Mouse (Mus musculus): ENCODE results near the gene Mettl22.

Gene Mettl22

GRCm38 (mm10) chr16:8470603-8471481, at the start of gene Mettl22:
TSS of gene Mettl22 (plus strand) at chr16:8470788.
- peak; percentile 65 for DNase-seq (ENCODE audit: low read depth, low spot score)

- DNase-seq (ENCODE audit: low read depth, low spot score), result no peak
These were observed 49.7 kb upstream of the Mettl22 start for GRCm38 (mm10) chr16:8420842-8421241.

GRCm38 (mm10) chr16:8423626-8424114, 46.9 kb upstream of the Mettl22 start:
- DNase-seq (ENCODE audit: low read depth, low spot score), result no peak

- no peak for DNase-seq (ENCODE audit: low read depth, low spot score)
These were observed 46.2 kb upstream of the Mettl22 start for GRCm38 (mm10) chr16:8424161-8424970.

- DNase-seq (ENCODE audit: low read depth, low spot score), result no peak
These were observed 45.6 kb upstream of the Mettl22 start, which contains the start of gene Tmem114 for GRCm38 (mm10) chr16:8424971-8425330. TSS of gene Tmem114 (minus strand) at chr16:8425136.

GRCm38 (mm10) chr16:8425736-8426135, 44.9 kb upstream of the Mettl22 start:
- no peak for DNase-seq (ENCODE audit: low read depth, low spot score)

GRCm38 (mm10) chr16:8429531-8429930, 41.1 kb upstream of the Mettl22 start:
- no peak for DNase-seq (ENCODE audit: low read depth, low spot score)

- no peak for DNase-seq (ENCODE audit: low read depth, low spot score)
These were observed 38.0 kb upstream of the Mettl22 start for GRCm38 (mm10) chr16:8432616-8433015.

- DNase-seq (ENCODE audit: low read depth, low spot score), result no peak
These were observed 25.7 kb upstream of the Mettl22 start for GRCm38 (mm10) chr16:8444911-8445310.

GRCm38 (mm10) chr16:8446256-8446655, 24.3 kb upstream of the Mettl22 start:
- DNase-seq (ENCODE audit: low read depth, low spot score), result no peak

GRCm38 (mm10) chr16:8453301-8453700, 17.3 kb upstream of the Mettl22 start:
- no peak for DNase-seq (ENCODE audit: low read depth, low spot score)

- DNase-seq (ENCODE audit: low read depth, low spot score), result no peak
These were observed 15.4 kb upstream of the Mettl22 start for GRCm38 (mm10) chr16:8455221-8455620.

- no peak for DNase-seq (ENCODE audit: low read depth, low spot score)
These were observed 12.2 kb upstream of the Mettl22 start for GRCm38 (mm10) chr16:8458391-8458790.

GRCm38 (mm10) chr16:8459098-8459497, 11.5 kb upstream of the Mettl22 start:
- DNase-seq (ENCODE audit: low read depth, low spot score), result no peak

GRCm38 (mm10) chr16:8470132-8470531, 456 bp upstream of the Mettl22 start:
- no peak for DNase-seq (ENCODE audit: low read depth, low spot score)

- no peak for DNase-seq (ENCODE audit: low read depth, low spot score)
These were observed 16.9 kb downstream of the Mettl22 start for GRCm38 (mm10) chr16:8487396-8488005.

GRCm38 (mm10) chr16:8489340-8489739, 18.8 kb downstream of the Mettl22 start:
- DNase-seq (ENCODE audit: low read depth, low spot score), result no peak

GRCm38 (mm10) chr16:8491743-8492490, 21.3 kb downstream of the Mettl22 start:
- no peak for DNase-seq (ENCODE audit: low read depth, low spot score)

GRCm38 (mm10) chr16:8494268-8494667, 23.7 kb downstream of the Mettl22 start:
- DNase-seq (ENCODE audit: low read depth, low spot score), result peak; percentile 37

GRCm38 (mm10) chr16:8496967-8497366, 26.4 kb downstream of the Mettl22 start:
- DNase-seq (ENCODE audit: low read depth, low spot score), result peak; percentile 45

GRCm38 (mm10) chr16:8504271-8504670, 33.7 kb downstream of the Mettl22 start:
- no peak for DNase-seq (ENCODE audit: low read depth, low spot score)

Data from brain, embryonic 18.5 days (tissue).